Mouse (Mus musculus): ENCODE data around the gene Tmem45b. TPM values are rescaled to one million over a fixed set of nuclear protein-coding genes. Genes with fewer than 3 reads are reported as not detected.

The Tmem45b gene
- polyA plus RNA-seq (2015; fragmentation: Illumina TruSeq; extraction: RNeasy Lipid Tissue Mini Kit (QIAGEN cat#74804); ENCODE audit: insufficient read depth, low read depth, low replicate concordance), result not detected

GRCm38 (mm10) chr9:31463692-31464474 lies at the start of gene Tmem45b:
TSS of gene Tmem45b (minus strand) at chr9:31464462.

GRCm38 (mm10) chr9:31385947-31386354 lies 78.3 kb downstream of the Tmem45b start, which contains the start of gene Nfrkb:
TSS of gene Nfrkb (plus strand) at chr9:31386192.

Other genes with a start within 250 kb of the Tmem45b start
- 1.3 TPM for gene Prdm10, start 183.9 kb downstream of the Tmem45b start, polyA plus RNA-seq (2015; fragmentation: Illumina TruSeq; extraction: RNeasy Lipid Tissue Mini Kit (QIAGEN cat#74804); ENCODE audit: insufficient read depth, low read depth, low replicate concordance)
- gene Nfrkb, start 78.3 kb downstream of the Tmem45b start, polyA plus RNA-seq (2015; fragmentation: Illumina TruSeq; extraction: RNeasy Lipid Tissue Mini Kit (QIAGEN cat#74804); ENCODE audit: insufficient read depth, low read depth, low replicate concordance), result 4.9 TPM

Data from pancreas, adult 10 weeks (tissue).